Mouse (Mus musculus) liver, embryonic 14.5 days (tissue): Measurements from ENCODE around the gene Xkrx. TPM values are rescaled to one million over a fixed set of nuclear protein-coding genes. Genes with fewer than 3 reads are reported as not detected.

Experiments
- ATAC-seq: fragments of 200-750 bp; cut with Nextera tagmentation; 2 replicates; pipeline ENCODE4 v1.8.0; 2017; ENCODE audit warnings: moderate number of reproducible peaks, mild to moderate bottlenecking, moderate library complexity; ENCODE audit not compliant: insufficient read depth
- DNase-seq, 3 experiments: peaks; one replicate each; pipeline ENCODE4 v3.0.0-alpha.2; 2012 to 2013; ENCODE audit warnings: low read depth in 3 of 3, low spot score in 3 of 3
- H3K27ac ChIP-seq: fragments of 300-500 bp; sonication (generic); 2 replicates; pipeline ENCODE4 v1.5.1; 2014; ENCODE audit warnings: moderate library complexity, mild to moderate bottlenecking, control low read depth, inconsistent platforms
- H3K27me3 ChIP-seq: fragments of 300-500 bp; sonication (generic); 2 replicates; pipeline ENCODE4 v1.6.1; 2014; ENCODE audit warnings: mild to moderate bottlenecking, low read length, moderate library complexity; ENCODE audit not compliant: control insufficient read depth, insufficient read depth
- H3K36me3 ChIP-seq: fragments of 300-500 bp; sonication (generic); replicated peaks from 2 replicates; pipeline ENCODE4 v1.6.1; 2014; ENCODE audit warnings: low read depth; ENCODE audit not compliant: control insufficient read depth, insufficient read depth
- H3K4me1 ChIP-seq, 2 experiments: fragments of 200-500 bp in 1 of 2; fragments of 300-500 bp in 1 of 2; sonication (generic) in 1 of 2; replicated peaks; 2 replicates each; pipeline ENCODE4 v1.6.1; 2012 to 2014; ENCODE audit warnings: antibody characterized with exemption in 1 of 2, inconsistent platforms in 1 of 2, low read length in 1 of 2; ENCODE audit not compliant: control insufficient read depth in 2 of 2, insufficient read depth in 2 of 2
- H3K4me2 ChIP-seq: fragments of 300-500 bp; sonication (generic); 2 replicates; pipeline ENCODE4 v1.6.1; 2014; ENCODE audit warnings: low read depth, mild to moderate bottlenecking, control low read depth, moderate library complexity
- H3K4me3 ChIP-seq, 2 experiments: fragments of 200-500 bp in 1 of 2; fragments of 300-500 bp in 1 of 2; sonication (generic) in 1 of 2; 2 replicates each; pipeline ENCODE4 v1.5.1; 2012 to 2014; ENCODE audit warnings: low read depth in 2 of 2, low read length in 2 of 2, mild to moderate bottlenecking in 2 of 2, control low read depth in 1 of 2, inconsistent platforms in 1 of 2, moderate library complexity in 1 of 2; ENCODE audit not compliant: insufficient read depth in 1 of 2
- H3K9ac ChIP-seq: fragments of 300-500 bp; sonication (generic); replicated peaks from 2 replicates; pipeline ENCODE4 v1.6.1; 2014; ENCODE audit warnings: mild to moderate bottlenecking, control low read depth, moderate library complexity
- H3K9me3 ChIP-seq: fragments of 300-500 bp; sonication (generic); 2 replicates; pipeline ENCODE4 v1.6.1; 2016; ENCODE audit warnings: low read length, mixed read lengths; ENCODE audit not compliant: control insufficient read depth
- CTCF ChIP-seq: IDR thresholded peaks from 2 replicates; pipeline ENCODE4 v1.5.1; 2016; ENCODE audit warnings: antibody characterized with exemption, low read depth, control low read depth
- EP300 ChIP-seq: IDR thresholded peaks from 2 replicates; pipeline ENCODE4 v1.6.1; 2016; ENCODE audit warnings: antibody characterized with exemption, low read depth
- WGBS: fragments of 180-500 bp; shearing (Covaris S2); extraction: QIAGEN DNeasy Blood & Tissue Kit; methylation state at CpG from one replicate; pipeline ENCODE4 v1.1.7; 2014; ENCODE audit not compliant: insufficient replicate concordance; 5-methylcytosine and 5-hydroxymethylcytosine counted together
- polyA plus RNA-seq, 2 experiments: library from polyadenylated mRNA; depleted of rRNA in 1 of 2; stranded (reverse) in 1 of 2; unstranded in 1 of 2; fragments of >200 nt; fragmentation: Nextera tagmentation in 1 of 2; extraction: Ambion mirVana in 1 of 2; gene quantifications; 2 replicates each; pipeline versions ENCODE4 v1.2.1 to v1.2.3; 2012 to 2014

The Xkrx gene
- polyA plus RNA-seq, 2 experiments: 0.03 TPM; not detected in 1

DNA sequence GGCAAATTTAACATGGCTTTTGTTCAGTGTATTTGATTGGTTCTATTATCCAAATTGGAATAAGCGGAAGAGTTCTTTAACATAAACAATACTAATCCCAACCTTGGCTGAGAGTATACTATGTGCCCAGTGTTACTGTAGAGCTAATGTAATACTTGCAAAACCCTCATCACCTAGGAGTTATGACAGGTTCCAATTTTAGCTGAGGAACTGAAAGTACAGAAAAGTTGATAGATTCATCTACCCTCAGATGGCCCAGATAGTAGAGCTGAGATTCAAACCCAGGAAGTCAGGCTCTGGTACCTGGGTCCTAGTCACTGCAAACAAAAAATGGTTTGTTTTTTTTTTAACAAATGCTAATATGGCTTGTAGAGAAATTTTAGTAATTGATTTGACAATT is 8.7 kb upstream of the Xkrx start:
- Histone ChIP-seq H3K4me1 (no peaks in the 10 kb centered on the region), H3K27ac (no peak overlapping the region), H3K4me2 (no peak overlapping the region), H3K9ac (no peak overlapping the region), H3K4me3 (no peak overlapping the region), H3K9me3 (no peaks in the 10 kb centered on the region), H3K36me3 (no peaks in the 10 kb centered on the region), H3K27me3 (no peaks in the 10 kb centered on the region)
- DNase-seq (no peak), ATAC-seq (no peak)
- TF ChIP-seq CTCF: no peak
- no peak for TF ChIP-seq EP300
- 64% methylated on average over 1 of the region's 1 CpGs for WGBS

- H3K36me3 ChIP-seq: no peaks in the 10 kb centered on the region
- no peaks in the 10 kb centered on the region; the same call in 1 of the 2 replicates for H3K27me3 ChIP-seq
- no peaks in the 10 kb centered on the region for H3K9me3 ChIP-seq
- H3K4me3 ChIP-seq: no peak overlapping the region
- DNase-seq (no peak), ATAC-seq (no peak)
- TF ChIP-seq CTCF (no peak), EP300 (no peak)
- WGBS: 11% methylated on average over 4 of the region's 4 CpGs
- no peak overlapping the region for H3K9ac ChIP-seq
- H3K27ac ChIP-seq: no peak overlapping the region
- H3K4me2 ChIP-seq: no peak overlapping the region
- no peaks in the 10 kb centered on the region for H3K4me1 ChIP-seq
These were observed 1.6 kb upstream of the Xkrx start for GRCm38 (mm10) chrX:134163484-134163883.

DNA sequence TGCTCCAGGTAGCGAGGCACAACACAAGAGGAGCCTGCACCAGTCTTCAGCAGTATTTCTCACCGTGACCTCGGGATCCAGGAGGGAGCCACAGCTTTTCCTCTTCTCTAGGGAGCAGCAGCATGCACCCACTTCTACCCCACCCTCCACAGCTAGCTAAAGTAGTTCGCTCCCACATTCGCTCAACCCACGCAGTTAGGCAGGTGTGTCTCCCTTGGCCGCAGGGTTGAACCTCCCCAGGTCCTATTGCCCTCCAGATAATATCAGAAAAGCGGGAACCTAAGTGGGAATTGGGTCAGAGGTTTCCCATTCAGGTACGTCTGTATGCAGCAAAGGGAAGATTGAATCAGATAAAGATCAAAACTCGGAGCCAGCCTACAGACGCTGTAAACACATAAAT is 950 bp upstream of the Xkrx start:
- no peaks in the 10 kb centered on the region; the same call in 1 of the 2 replicates for H3K27me3 ChIP-seq
- no peak for DNase-seq
- H3K4me2 ChIP-seq: no peak overlapping the region
- no peak overlapping the region for H3K27ac ChIP-seq
- 16% methylated on average over 11 of the region's 11 CpGs for WGBS
- H3K4me1 ChIP-seq: no peaks in the 10 kb centered on the region
- ATAC-seq: no peak
- H3K36me3 ChIP-seq: no peaks in the 10 kb centered on the region
- no peak overlapping the region for H3K9ac ChIP-seq
- no peaks in the 10 kb centered on the region for H3K9me3 ChIP-seq
- no peak for TF ChIP-seq EP300
- no peak for TF ChIP-seq CTCF
- no peak overlapping the region for H3K4me3 ChIP-seq

- H3K27ac ChIP-seq: no peak overlapping the region
- DNase-seq: no peak
- no peak for TF ChIP-seq EP300
- no peak for TF ChIP-seq CTCF
- H3K4me2 ChIP-seq: no peak overlapping the region
- no peak overlapping the region for H3K4me3 ChIP-seq
- ATAC-seq: no peak
- 65% methylated on average over 2 of the region's 2 CpGs for WGBS
- H3K36me3 ChIP-seq: no peaks in the 10 kb centered on the region
- H3K27me3 ChIP-seq: no peaks in the 10 kb centered on the region; the same call in 1 of the 2 replicates
- H3K9me3 ChIP-seq: no peaks in the 10 kb centered on the region
- H3K4me1 ChIP-seq: no peaks in the 10 kb centered on the region
- no peak overlapping the region for H3K9ac ChIP-seq
These were observed 1.4 kb downstream of the Xkrx start for GRCm38 (mm10) chrX:134160442-134160841.

DNA sequence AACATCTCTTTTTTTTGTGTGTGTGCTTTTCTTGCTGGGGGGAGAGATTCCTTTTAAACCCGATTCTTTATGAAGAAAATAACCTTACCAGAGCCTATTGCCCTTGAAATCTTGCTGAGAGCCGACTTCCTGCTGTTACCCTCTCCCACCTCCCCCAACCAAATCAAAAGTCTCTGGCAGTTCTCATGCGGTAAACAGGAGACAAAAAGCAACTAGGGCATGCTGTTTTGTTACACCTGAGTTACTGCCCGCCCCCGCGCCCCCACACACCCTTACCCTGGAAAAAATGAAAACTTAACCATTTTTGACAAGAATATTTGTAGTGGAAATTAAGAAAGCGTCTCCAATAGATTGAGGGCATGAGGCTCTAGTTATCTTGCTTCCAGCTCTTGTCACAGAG is 3.7 kb downstream of the Xkrx start:
- no peak overlapping the region for H3K4me2 ChIP-seq
- no peaks in the 10 kb centered on the region for H3K36me3 ChIP-seq
- DNase-seq (no peak), ATAC-seq (no peak)
- TF ChIP-seq CTCF (no peak), EP300 (no peak)
- WGBS: 27% methylated on average over 7 of the region's 7 CpGs
- H3K4me1 ChIP-seq: no peaks in the 10 kb centered on the region
- H3K27ac ChIP-seq: no peak overlapping the region
- H3K9ac ChIP-seq: no peak overlapping the region
- H3K9me3 ChIP-seq: no peaks in the 10 kb centered on the region
- H3K4me3 ChIP-seq: no peak overlapping the region
- H3K27me3 ChIP-seq: no peaks in the 10 kb centered on the region; the same call in 1 of the 2 replicates
